Mouse (Mus musculus) small intestine, adult 2 months (tissue): ENCODE results near the gene Pkdcc.

Source experiments
- CTCF ChIP-seq: fragments of 200-500 bp; IDR thresholded peaks from 2 replicates; pipeline ENCODE4 v1.5.1; 2012; ENCODE audit warnings: low read depth, mild to moderate bottlenecking, control low read depth, inconsistent platforms, low read length, moderate library complexity, mixed read lengths; ENCODE audit not compliant: insufficient replicate concordance, insufficient read length; ENCODE audit errors: extremely low read depth
- POLR2A ChIP-seq: fragments of 200-500 bp; IDR thresholded peaks from 2 replicates; pipeline ENCODE4 v1.6.1; 2012; ENCODE audit warnings: low read depth, mild to moderate bottlenecking, control low read depth, inconsistent platforms, low read length, moderate library complexity

DNA sequence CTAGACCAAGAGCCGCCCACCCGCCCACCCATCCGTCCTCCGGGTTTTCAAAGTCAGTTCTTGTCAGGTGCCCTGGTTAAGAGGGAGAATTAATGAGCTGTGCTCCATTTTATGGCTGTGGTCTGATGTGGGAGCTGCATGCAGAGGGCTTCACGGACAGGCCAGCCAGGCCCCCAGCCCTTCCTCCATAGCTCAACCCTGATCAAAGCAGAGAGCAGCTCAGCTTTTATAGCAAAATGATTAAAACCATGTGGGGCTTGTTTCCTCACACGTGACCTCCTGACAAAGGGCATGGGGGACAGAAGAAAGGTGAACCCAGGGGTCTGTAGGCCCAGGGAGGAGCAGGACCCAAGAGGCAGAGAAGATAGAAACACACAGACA lies 36.0 kb upstream of the Pkdcc start:
- TF ChIP-seq POLR2A (no peak), CTCF (no peak)
